Mouse (Mus musculus): ENCODE results near the gene Ccn1. TPM values are rescaled to one million over a fixed set of nuclear protein-coding genes. Genes with fewer than 3 reads are reported as not detected.

Gene Ccn1
- polyA plus RNA-seq, 1 experiment from 2014 or later, result 27.2 TPM

- peaks cover 8% of the 10 kb centered on the region for H3K27me3 ChIP-seq
- H3K4me3 ChIP-seq, result peak overlapping the region; percentile 51
- 7% methylated on average over 26 of the region's 26 CpGs for WGBS
- ATAC-seq (replicated peaks), result no peak
- peak overlapping the region; percentile 69; the same call in 1 of the 2 replicates for H3K27ac ChIP-seq (replicated peaks)
- H3K4me2 ChIP-seq (replicated peaks), result peak overlapping the region; percentile 76
- peaks cover 69% of the 10 kb centered on the region for H3K4me1 ChIP-seq
- no peaks in the 10 kb centered on the region for H3K36me3 ChIP-seq
- no peaks in the 10 kb centered on the region for H3K9me3 ChIP-seq
- H3K9ac ChIP-seq (replicated peaks), result peak overlapping the region; percentile 60; the same call in 1 of the 2 replicates
These were observed 1.5 kb downstream of the Ccn1 start for GRCm38 (mm10) chr3:145648097-145648931.

- Histone ChIP-seq H3K4me3 (peak overlapping the region; percentile 51), H3K27ac (replicated peaks) (no peak overlapping the region), H3K36me3 (no peaks in the 10 kb centered on the region), H3K4me1 (peaks cover 60% of the 10 kb centered on the region), H3K27me3 (peaks cover 8% of the 10 kb centered on the region), H3K9ac (replicated peaks) (no peak overlapping the region), H3K4me2 (replicated peaks) (peak overlapping the region; percentile 76), H3K9me3 (no peaks in the 10 kb centered on the region)
- WGBS, result 72% methylated on average over 18 of the region's 18 CpGs
- ATAC-seq (replicated peaks), result no peak
These were observed 2.4 kb downstream of the Ccn1 start for GRCm38 (mm10) chr3:145647416-145647815.

- H3K9ac ChIP-seq (replicated peaks), result no peak overlapping the region
- no peaks in the 10 kb centered on the region for H3K9me3 ChIP-seq
- H3K36me3 ChIP-seq, result no peaks in the 10 kb centered on the region
- no peak for ATAC-seq (replicated peaks)
- H3K27me3 ChIP-seq, result peaks cover 8% of the 10 kb centered on the region
- peaks cover 53% of the 10 kb centered on the region for H3K4me1 ChIP-seq
- H3K4me3 ChIP-seq, result no peak overlapping the region
- no peak overlapping the region for H3K4me2 ChIP-seq (replicated peaks)
- H3K27ac ChIP-seq (replicated peaks), result no peak overlapping the region
- 34% methylated on average over 2 of the region's 2 CpGs for WGBS
These were observed 3.1 kb downstream of the Ccn1 start for GRCm38 (mm10) chr3:145646666-145647065.

- no peak for ATAC-seq (replicated peaks)
- Histone ChIP-seq H3K9me3 (no peaks in the 10 kb centered on the region), H3K27me3 (peaks cover 8% of the 10 kb centered on the region), H3K4me3 (no peak overlapping the region), H3K27ac (replicated peaks) (0 out of 2 replicates have a peak overlapping the region, but pooled peaks have one; percentile 25), H3K4me2 (replicated peaks) (no peak overlapping the region), H3K4me1 (peaks cover 47% of the 10 kb centered on the region), H3K36me3 (no peaks in the 10 kb centered on the region), H3K9ac (replicated peaks) (no peak overlapping the region)
- 6% methylated on average over 3 of the region's 3 CpGs for WGBS
These were observed 3.8 kb downstream of the Ccn1 start for GRCm38 (mm10) chr3:145646009-145646408.

GRCm38 (mm10) chr3:145645463-145645862 is 4.3 kb downstream of the Ccn1 start:
- WGBS, result 50% methylated on average over 6 of the region's 6 CpGs
- Histone ChIP-seq H3K4me2 (replicated peaks) (no peak overlapping the region), H3K4me3 (no peak overlapping the region), H3K27me3 (peaks cover 8% of the 10 kb centered on the region), H3K9me3 (no peaks in the 10 kb centered on the region), H3K27ac (replicated peaks) (no peak overlapping the region), H3K36me3 (no peaks in the 10 kb centered on the region), H3K9ac (replicated peaks) (no peak overlapping the region), H3K4me1 (peaks cover 47% of the 10 kb centered on the region)
- ATAC-seq (replicated peaks), result no peak

GRCm38 (mm10) chr3:145642861-145643260 is 6.9 kb downstream of the Ccn1 start:
- H3K4me3 ChIP-seq, result no peak overlapping the region
- no peaks in the 10 kb centered on the region for H3K9me3 ChIP-seq
- no peak overlapping the region for H3K27ac ChIP-seq (replicated peaks)
- no peak for ATAC-seq (replicated peaks)
- H3K27me3 ChIP-seq, result no peaks in the 10 kb centered on the region; the same call in 1 of the 2 replicates
- no peak overlapping the region for H3K9ac ChIP-seq (replicated peaks)
- H3K4me1 ChIP-seq, result peaks cover 32% of the 10 kb centered on the region
- H3K4me2 ChIP-seq (replicated peaks), result no peak overlapping the region
- WGBS, result 45% methylated on average over 11 of the region's 11 CpGs
- no peaks in the 10 kb centered on the region for H3K36me3 ChIP-seq

GRCm38 (mm10) chr3:145641878-145642277 is 7.9 kb downstream of the Ccn1 start:
- H3K27me3 ChIP-seq, result no peaks in the 10 kb centered on the region; the same call in 1 of the 2 replicates
- no peak overlapping the region for H3K4me3 ChIP-seq
- no peaks in the 10 kb centered on the region for H3K36me3 ChIP-seq
- 61% methylated on average over 3 of the region's 3 CpGs for WGBS
- H3K9ac ChIP-seq (replicated peaks), result no peak overlapping the region
- H3K27ac ChIP-seq (replicated peaks), result no peak overlapping the region
- peaks cover 23% of the 10 kb centered on the region for H3K4me1 ChIP-seq
- ATAC-seq (replicated peaks), result no peak
- no peaks in the 10 kb centered on the region for H3K9me3 ChIP-seq
- no peak overlapping the region for H3K4me2 ChIP-seq (replicated peaks)

GRCm38 (mm10) chr3:145641036-145641685 is 8.6 kb downstream of the Ccn1 start:
- Histone ChIP-seq H3K4me1 (peaks cover 18% of the 10 kb centered on the region), H3K4me3 (no peak overlapping the region), H3K9ac (replicated peaks) (no peak overlapping the region), H3K4me2 (replicated peaks) (no peak overlapping the region), H3K36me3 (no peaks in the 10 kb centered on the region), H3K27me3 (no peaks in the 10 kb centered on the region; the same call in 1 of the 2 replicates), H3K27ac (replicated peaks) (no peak overlapping the region), H3K9me3 (no peaks in the 10 kb centered on the region)
- ATAC-seq (replicated peaks), result no peak
- 84% methylated on average over 5 of the region's 5 CpGs for WGBS

GRCm38 (mm10) chr3:145640583-145640982 is 9.2 kb downstream of the Ccn1 start:
- Histone ChIP-seq H3K4me3 (no peak overlapping the region), H3K9ac (replicated peaks) (no peak overlapping the region), H3K27me3 (no peaks in the 10 kb centered on the region; the same call in 1 of the 2 replicates), H3K36me3 (no peaks in the 10 kb centered on the region), H3K9me3 (no peaks in the 10 kb centered on the region), H3K27ac (replicated peaks) (no peak overlapping the region), H3K4me1 (peaks cover 14% of the 10 kb centered on the region), H3K4me2 (replicated peaks) (no peak overlapping the region)
- 48% methylated on average over 4 of the region's 4 CpGs for WGBS
- ATAC-seq (replicated peaks), result peak; percentile 37; the same call in 1 of the 2 replicates

- Histone ChIP-seq H3K27me3 (no peaks in the 10 kb centered on the region; the same call in 1 of the 2 replicates), H3K27ac (replicated peaks) (no peak overlapping the region), H3K4me3 (no peak overlapping the region), H3K36me3 (no peaks in the 10 kb centered on the region), H3K4me2 (replicated peaks) (no peak overlapping the region), H3K9me3 (no peaks in the 10 kb centered on the region), H3K4me1 (peaks cover 14% of the 10 kb centered on the region), H3K9ac (replicated peaks) (no peak overlapping the region)
- peak; percentile 93 for ATAC-seq (replicated peaks)
- WGBS, result 35% methylated on average over 4 of the region's 4 CpGs
These were observed 9.6 kb downstream of the Ccn1 start for GRCm38 (mm10) chr3:145640170-145640569.

- Histone ChIP-seq H3K9me3 (no peaks in the 10 kb centered on the region), H3K9ac (replicated peaks) (no peak overlapping the region), H3K27ac (replicated peaks) (no peak overlapping the region), H3K4me3 (no peak overlapping the region), H3K36me3 (no peaks in the 10 kb centered on the region), H3K4me1 (no peaks in the 10 kb centered on the region), H3K27me3 (no peaks in the 10 kb centered on the region; the same call in 1 of the 2 replicates), H3K4me2 (replicated peaks) (no peak overlapping the region)
- ATAC-seq (replicated peaks), result no peak
- WGBS, result 86% methylated on average over 14 of the region's 14 CpGs
These were observed 15.6 kb downstream of the Ccn1 start for GRCm38 (mm10) chr3:145634002-145634710.

- H3K27me3 ChIP-seq, result no peaks in the 10 kb centered on the region
- ATAC-seq (replicated peaks), result no peak
- no peak overlapping the region for H3K27ac ChIP-seq (replicated peaks)
These were observed 16.9 kb downstream of the Ccn1 start for GRCm38 (mm10) chr3:145632888-145633287.

More at GRCm38 (mm10) chr3:145632888-145633287, 16.9 kb downstream of the Ccn1 start:
- Histone ChIP-seq H3K4me2 (replicated peaks) (no peak overlapping the region), H3K4me1 (no peaks in the 10 kb centered on the region), H3K36me3 (no peaks in the 10 kb centered on the region), H3K9me3 (no peaks in the 10 kb centered on the region), H3K4me3 (no peak overlapping the region), H3K9ac (replicated peaks) (no peak overlapping the region)
- 21% methylated on average over 6 of the region's 6 CpGs for WGBS
